Mouse (Mus musculus) lung, postnatal 0 days (tissue): Measurements from ENCODE around the gene Tas1r1.

Experiments
- CTCF ChIP-seq: IDR thresholded peaks from 2 replicates; pipeline ENCODE4 v1.5.1; 2016; ENCODE audit warnings: antibody characterized with exemption, mild to moderate bottlenecking
- EP300 ChIP-seq: IDR thresholded peaks from 2 replicates; pipeline ENCODE4 v1.6.1; 2016; ENCODE audit warnings: antibody characterized with exemption, mild to moderate bottlenecking, control low read depth

GRCm38 (mm10) chr4:151992091-151992490 lies 46.3 kb downstream of the Tas1r1 start:
- no peak for TF ChIP-seq CTCF
- TF ChIP-seq EP300 = no peak
